Mouse (Mus musculus) hindbrain, postnatal 0 days (tissue): ENCODE results near the gene Igfn1. TPM values are rescaled to one million over a fixed set of nuclear protein-coding genes. Genes with fewer than 3 reads are reported as not detected.

Experiments
- ATAC-seq: fragments of 200-750 bp; cut with Nextera tagmentation; 2 replicates; pipeline ENCODE4 v1.8.0; 2017; ENCODE audit warnings: mild to moderate bottlenecking, moderate TSS enrichment, moderate library complexity
- DNase-seq: peaks from one replicate; pipeline ENCODE4 v3.0.0-alpha.2; 2015; ENCODE audit warnings: low spot score
- H3K27ac ChIP-seq: fragments of 300-500 bp; sonication (generic); 2 replicates; pipeline ENCODE4 v1.5.1; 2014; ENCODE audit warnings: mild to moderate bottlenecking
- H3K27me3 ChIP-seq: fragments of 300-500 bp; sonication (generic); 2 replicates; pipeline ENCODE4 v1.6.1; 2014; ENCODE audit warnings: low read length, mixed read lengths; ENCODE audit not compliant: insufficient read depth
- H3K36me3 ChIP-seq: fragments of 300-500 bp; sonication (generic); 2 replicates; pipeline ENCODE4 v1.6.1; 2014; ENCODE audit warnings: low read length, mixed read lengths; ENCODE audit not compliant: insufficient read depth
- H3K4me1 ChIP-seq: fragments of 300-500 bp; sonication (generic); 2 replicates; pipeline ENCODE4 v1.6.1; 2014; ENCODE audit warnings: antibody characterized with exemption, low read length, mixed read lengths; ENCODE audit not compliant: insufficient read depth
- H3K4me2 ChIP-seq: fragments of 300-500 bp; sonication (generic); 2 replicates; pipeline ENCODE4 v1.6.1; 2014; ENCODE audit warnings: low read depth, mild to moderate bottlenecking, low read length, moderate library complexity, mixed read lengths
- H3K4me3 ChIP-seq: fragments of 300-500 bp; sonication (generic); 2 replicates; pipeline ENCODE4 v1.5.1; 2014; ENCODE audit warnings: low read length
- H3K9ac ChIP-seq: fragments of 300-500 bp; sonication (generic); replicated peaks from 2 replicates; pipeline ENCODE4 v1.6.1; 2014; ENCODE audit warnings: mild to moderate bottlenecking, low read length, moderate library complexity, mixed read lengths
- H3K9me3 ChIP-seq: fragments of 300-500 bp; sonication (generic); 2 replicates; pipeline ENCODE4 v1.6.1; 2016; ENCODE audit warnings: low read length, mixed read lengths
- CTCF ChIP-seq: IDR thresholded peaks from 2 replicates; pipeline ENCODE4 v1.5.1; 2016; ENCODE audit warnings: antibody characterized with exemption, control low read depth, low read depth
- WGBS: fragments of 180-500 bp; shearing (Covaris S2); extraction: QIAGEN DNeasy Blood & Tissue Kit; methylation state at CpG from one replicate; pipeline ENCODE4 v1.1.7; 2014; 5-methylcytosine and 5-hydroxymethylcytosine counted together
- polyA plus RNA-seq: library from polyadenylated mRNA; unstranded; fragments of >200 nt; fragmentation: Nextera tagmentation; extraction: Ambion mirVana; gene quantifications from 2 replicates; pipeline ENCODE4 v1.2.1, GENCODE M21; 2015
- total RNA-seq: library from RNA; depleted of rRNA; stranded (reverse); fragments of >200 nt; gene quantifications from 2 replicates; pipeline ENCODE4 v1.2.3, GENCODE M21; 2014; rRNA removed

Igfn1 gene
- total RNA-seq = 0.11 TPM in 1 of 2 replicates, not detected in the other
- 0.04 and 0.05 TPM in 2 replicates for polyA plus RNA-seq

DNA sequence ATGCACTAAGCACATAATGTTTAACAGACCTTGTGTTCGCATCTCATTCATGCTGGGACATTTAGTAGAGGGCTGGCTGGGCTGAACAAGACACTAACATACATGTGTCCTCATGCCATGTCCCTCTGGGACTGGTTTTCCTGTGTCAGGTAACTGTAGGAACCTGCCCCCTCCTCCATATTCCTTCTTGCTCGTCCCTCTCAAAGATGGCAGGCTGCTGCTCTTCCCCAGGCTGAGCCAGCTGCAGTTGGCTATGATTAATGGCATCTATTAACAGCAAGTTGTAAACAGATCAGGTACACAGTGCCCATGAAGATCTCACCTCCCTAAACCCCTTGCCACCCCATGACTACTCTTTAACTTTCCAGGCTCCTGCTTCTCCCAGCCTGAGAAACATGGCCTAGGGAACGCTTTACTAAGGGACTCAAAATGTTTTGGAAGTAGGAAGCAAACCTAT is at the start of gene Igfn1:
TSS of gene Igfn1 (minus strand) at position 51 of the 457 bp plus-strand sequence.
- WGBS = 83% methylated on average over 3 of the region's 3 CpGs
- H3K9ac ChIP-seq = peak within 1 kb of the TSS; percentile 39; the same call in 1 of the 2 replicates
- H3K4me3 ChIP-seq = peak within 1 kb of the TSS; percentile 38
- H3K27ac ChIP-seq = no peak within 1 kb of the TSS
- no peaks in the 10 kb centered on the region for H3K27me3 ChIP-seq
- TF ChIP-seq CTCF = no peak
- H3K4me1 ChIP-seq = peaks cover 7% of the 10 kb centered on the region; the same call in 1 of the 2 replicates
- ATAC-seq (no peak), DNase-seq (no peak)
- no peaks in the 10 kb centered on the region for H3K36me3 ChIP-seq
- no peaks in the 10 kb centered on the region for H3K9me3 ChIP-seq
- H3K4me2 ChIP-seq = peak within 1 kb of the TSS; percentile 81

DNA sequence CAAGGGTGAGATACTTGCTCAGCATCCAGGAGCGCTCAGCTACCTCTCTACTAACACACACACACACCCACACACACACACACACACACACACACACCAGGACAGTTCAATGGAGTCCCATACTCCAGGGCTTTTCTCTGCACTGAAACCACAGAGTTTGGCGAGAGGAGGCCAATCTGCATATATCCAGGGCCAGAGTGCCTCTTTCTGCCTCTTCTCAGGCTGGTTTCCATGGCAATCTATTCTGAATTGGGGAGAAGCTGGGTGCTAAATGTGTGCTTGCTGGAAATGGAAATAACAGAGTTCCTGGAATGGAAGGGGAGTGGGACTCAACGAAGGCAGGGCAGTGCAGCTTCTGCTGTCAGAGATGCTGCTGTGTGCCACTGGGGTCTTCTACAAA is 49.6 kb upstream of the Igfn1 start:
- Histone ChIP-seq H3K9me3 (no peaks in the 10 kb centered on the region), H3K27ac (peak overlapping the region; percentile 55; the same call in 1 of the 2 replicates), H3K9ac (no peak overlapping the region), H3K27me3 (0 out of 2 replicates have a peak, but pooled peaks cover under 1% of the 10 kb centered on the region), H3K4me3 (no peak overlapping the region), H3K36me3 (no peaks in the 10 kb centered on the region), H3K4me1 (peaks cover 9% of the 10 kb centered on the region), H3K4me2 (no peak overlapping the region)
- ATAC-seq (peak; percentile 21; the same call in 1 of the 2 replicates), DNase-seq (peak; percentile 67)
- no peak for TF ChIP-seq CTCF
- WGBS = 41% methylated on average over 3 of the region's 3 CpGs

GRCm38 (mm10) chr1:136052547-136052946 is 46.4 kb upstream of the Igfn1 start, which contains the start of gene Cacna1s:
Gene Cacna1s, plus strand, starts transcription at chr1:136052750.
- Histone ChIP-seq H3K27ac (no peak within 1 kb of the TSS), H3K9me3 (no peaks in the 10 kb centered on the region), H3K36me3 (no peaks in the 10 kb centered on the region), H3K4me2 (no peak within 1 kb of the TSS), H3K4me1 (peaks cover 11% of the 10 kb centered on the region), H3K4me3 (no peak within 1 kb of the TSS), H3K9ac (no peak within 1 kb of the TSS), H3K27me3 (0 out of 2 replicates have a peak, but pooled peaks cover 4% of the 10 kb centered on the region)
- DNase-seq (no peak), ATAC-seq (no peak)
- no peak for TF ChIP-seq CTCF
- 45% methylated on average over 11 of the region's 11 CpGs for WGBS

DNA sequence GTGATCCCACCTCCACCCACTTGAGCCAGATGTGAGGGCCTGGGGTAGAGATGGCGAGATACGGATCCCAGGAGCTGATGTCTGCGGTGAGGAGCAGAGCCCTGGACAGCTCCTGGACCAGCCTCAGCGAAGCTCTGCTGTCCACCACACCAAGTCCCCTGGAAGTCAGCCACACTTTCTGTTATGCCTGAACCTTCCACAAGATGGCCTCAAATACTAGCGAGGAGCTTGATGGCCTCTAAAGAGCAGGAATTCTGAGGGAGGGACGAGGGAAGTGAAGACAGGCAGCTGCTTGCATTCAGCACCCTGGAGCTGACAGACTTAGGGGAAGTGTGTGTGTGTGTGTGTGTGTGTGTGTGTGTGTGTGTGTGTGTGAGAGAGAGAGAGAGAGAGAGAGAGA is 45.3 kb upstream of the Igfn1 start:
- WGBS = under 1% methylated on average over 6 of the region's 6 CpGs
- peak; percentile 83 for ATAC-seq
- Histone ChIP-seq H3K4me1 (peaks cover 11% of the 10 kb centered on the region), H3K27me3 (0 out of 2 replicates have a peak, but pooled peaks cover 4% of the 10 kb centered on the region), H3K4me3 (peak overlapping the region; percentile 35), H3K36me3 (no peaks in the 10 kb centered on the region), H3K27ac (no peak overlapping the region), H3K4me2 (peak overlapping the region; percentile 53), H3K9me3 (no peaks in the 10 kb centered on the region), H3K9ac (peak overlapping the region; percentile 38; the same call in 1 of the 2 replicates)
- peak; percentile 95 for DNase-seq
- peak; percentile 93 for TF ChIP-seq CTCF

DNA sequence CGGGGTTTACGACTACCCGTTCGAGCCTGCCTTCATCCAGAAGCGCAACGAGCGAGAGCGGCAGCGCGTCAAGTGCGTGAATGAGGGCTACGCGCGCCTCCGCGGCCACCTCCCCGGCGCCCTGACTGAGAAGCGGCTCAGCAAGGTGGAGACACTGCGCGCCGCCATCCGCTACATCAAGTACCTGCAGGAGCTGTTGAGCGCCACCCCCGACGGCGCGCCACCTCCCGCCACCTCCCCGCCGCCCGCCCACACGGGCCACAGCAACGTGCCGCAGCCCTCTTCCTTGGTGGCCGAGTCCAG is 44.8 kb upstream of the Igfn1 start:
- DNase-seq (peak; percentile 42), ATAC-seq (peak; percentile 18; the same call in 1 of the 2 replicates)
- Histone ChIP-seq H3K4me2 (peak overlapping the region; percentile 53), H3K27me3 (0 out of 2 replicates have a peak, but pooled peaks cover 4% of the 10 kb centered on the region), H3K4me1 (peaks cover 11% of the 10 kb centered on the region), H3K36me3 (no peaks in the 10 kb centered on the region), H3K9ac (peak overlapping the region; percentile 38; the same call in 1 of the 2 replicates), H3K4me3 (peak overlapping the region; percentile 35), H3K27ac (no peak overlapping the region), H3K9me3 (no peaks in the 10 kb centered on the region)
- TF ChIP-seq CTCF = no peak
- WGBS = under 1% methylated on average over 35 of the region's 36 CpGs

GRCm38 (mm10) chr1:136050312-136051012 is 44.3 kb upstream of the Igfn1 start, which contains the start of gene Ascl5:
Gene Ascl5, plus strand, starts transcription at chr1:136050804.
- Histone ChIP-seq H3K36me3 (no peaks in the 10 kb centered on the region), H3K27ac (no peak within 1 kb of the TSS), H3K9ac (peak within 1 kb of the TSS; percentile 38; the same call in 1 of the 2 replicates), H3K27me3 (0 out of 2 replicates have a peak, but pooled peaks cover 4% of the 10 kb centered on the region), H3K9me3 (no peaks in the 10 kb centered on the region), H3K4me1 (peaks cover 7% of the 10 kb centered on the region), H3K4me3 (peak within 1 kb of the TSS; percentile 35), H3K4me2 (peak within 1 kb of the TSS; percentile 53)
- DNase-seq (no peak), ATAC-seq (peak; percentile 19)
- 24% methylated on average over 29 of the region's 29 CpGs for WGBS
- TF ChIP-seq CTCF = no peak
